Mouse (Mus musculus): Measurements from ENCODE around the gene Ganc. TPM values are rescaled to one million over a fixed set of nuclear protein-coding genes. Genes with fewer than 3 reads are reported as not detected.

Gene Ganc
- polyA plus RNA-seq, 2 experiments = 4.8 to 5.1 TPM

GRCm38 (mm10) chr2:120446373-120446772, 42.7 kb downstream of the Ganc start:
- peak overlapping the region; percentile 38 for H3K4me2 ChIP-seq (ENCODE audit: low read depth)
- peak in 1 of 3 experiments; percentile 56 for DNase-seq (ENCODE audit: low read depth in 3 of 3, low spot score in 3 of 3)
- peak overlapping the region; percentile 15 for H3K9ac ChIP-seq (replicated peaks)

DNA sequence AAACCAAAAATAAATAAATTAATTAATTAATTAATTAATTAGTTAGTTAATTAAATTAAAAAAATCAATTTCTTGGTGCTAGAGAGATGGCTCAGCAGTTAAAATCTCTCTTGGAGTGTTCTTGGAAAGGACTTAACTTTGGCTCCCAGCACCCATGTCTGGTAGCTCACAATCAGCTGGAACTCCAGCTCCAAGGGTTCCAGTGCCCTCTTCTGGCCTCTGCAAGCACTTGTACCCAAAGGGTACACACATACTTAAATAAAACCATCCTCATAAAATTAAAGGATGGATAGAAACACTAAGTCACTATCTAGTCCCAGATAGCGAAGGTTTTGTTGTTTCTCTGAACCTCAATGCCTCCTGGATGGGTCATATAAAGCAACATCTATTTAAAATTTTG, 43.6 kb downstream of the Ganc start:
- TF ChIP-seq CTCF (IDR thresholded peaks at IDR 0.05; ENCODE audit: low read depth) (peak; percentile 55), EP300 (IDR thresholded peaks at IDR 0.05; ENCODE audit: low read depth) (no peak)
- H3K4me2 ChIP-seq (ENCODE audit: low read depth) = no peak overlapping the region
- H3K27me3 ChIP-seq (ENCODE audit: control insufficient read depth, insufficient read depth, low read length) = no peaks in the 10 kb centered on the region
- no peak overlapping the region for H3K9ac ChIP-seq (replicated peaks)
- ATAC-seq (ENCODE audit: insufficient read depth) = no peak
- 68% methylated on average over 1 of the region's 1 CpGs for WGBS (ENCODE audit: insufficient replicate concordance)
- no peak overlapping the region for H3K27ac ChIP-seq
- H3K9me3 ChIP-seq (ENCODE audit: control insufficient read depth, low read length) = no peaks in the 10 kb centered on the region
- DNase-seq (ENCODE audit: low read depth in 3 of 3, low spot score in 3 of 3) = no peak
- no peak overlapping the region for H3K4me3 ChIP-seq (ENCODE audit: insufficient read depth in 1 of 2, low read depth in 2 of 2, low read length in 2 of 2)
- no peaks in the 10 kb centered on the region for H3K36me3 ChIP-seq (replicated peaks; ENCODE audit: control insufficient read depth, insufficient read depth, low read depth)
- H3K4me1 ChIP-seq (replicated peaks; ENCODE audit: control insufficient read depth in 2 of 2, insufficient read depth in 2 of 2, low read length in 1 of 2) = peaks cover 13 to 14% of the 10 kb centered on the region in 2 experiments

More at GRCm38 (mm10) chr2:120446373-120446772, 42.7 kb downstream of the Ganc start:
- TF ChIP-seq EP300 (IDR thresholded peaks at IDR 0.05; ENCODE audit: low read depth) = peak; percentile 47; the same call in 1 of the 2 replicates
- no peak for TF ChIP-seq CTCF (IDR thresholded peaks at IDR 0.05; ENCODE audit: low read depth)
- no peak overlapping the region for H3K4me3 ChIP-seq (ENCODE audit: insufficient read depth in 1 of 2, low read depth in 2 of 2, low read length in 2 of 2)
- no peaks in the 10 kb centered on the region for H3K36me3 ChIP-seq (replicated peaks; ENCODE audit: control insufficient read depth, insufficient read depth, low read depth)
- H3K4me1 ChIP-seq (replicated peaks; ENCODE audit: control insufficient read depth in 2 of 2, insufficient read depth in 2 of 2, low read length in 1 of 2) = peaks cover 13 to 14% of the 10 kb centered on the region in 2 experiments
- no peaks in the 10 kb centered on the region for H3K9me3 ChIP-seq (ENCODE audit: control insufficient read depth, low read length)
- ATAC-seq (ENCODE audit: insufficient read depth) = peak; percentile 99
- H3K27me3 ChIP-seq (ENCODE audit: control insufficient read depth, insufficient read depth, low read length) = no peaks in the 10 kb centered on the region
- WGBS (ENCODE audit: insufficient replicate concordance) = 11% methylated on average over 10 of the region's 10 CpGs
- H3K27ac ChIP-seq = peak overlapping the region; percentile 43

GRCm38 (mm10) chr2:120450724-120451123, 47.0 kb downstream of the Ganc start:
- no peak overlapping the region for H3K27ac ChIP-seq
- peaks cover 12% of the 10 kb centered on the region in 2 experiments for H3K4me1 ChIP-seq (replicated peaks; ENCODE audit: control insufficient read depth in 2 of 2, insufficient read depth in 2 of 2, low read length in 1 of 2)
- no peak for ATAC-seq (ENCODE audit: insufficient read depth)
- H3K4me2 ChIP-seq (ENCODE audit: low read depth) = no peak overlapping the region
- WGBS (ENCODE audit: insufficient replicate concordance) = 57% methylated on average over 6 of the region's 6 CpGs
- no peaks in the 10 kb centered on the region for H3K9me3 ChIP-seq (ENCODE audit: control insufficient read depth, low read length)
- DNase-seq (ENCODE audit: low read depth in 3 of 3, low spot score in 3 of 3) = no peak
- H3K27me3 ChIP-seq (ENCODE audit: control insufficient read depth, insufficient read depth, low read length) = no peaks in the 10 kb centered on the region
- H3K9ac ChIP-seq (replicated peaks) = no peak overlapping the region
- H3K36me3 ChIP-seq (replicated peaks; ENCODE audit: control insufficient read depth, insufficient read depth, low read depth) = no peaks in the 10 kb centered on the region
- no peak for TF ChIP-seq EP300 (IDR thresholded peaks at IDR 0.05; ENCODE audit: low read depth)
- TF ChIP-seq CTCF (IDR thresholded peaks at IDR 0.05; ENCODE audit: low read depth) = no peak
- H3K4me3 ChIP-seq (ENCODE audit: insufficient read depth in 1 of 2, low read depth in 2 of 2, low read length in 2 of 2) = no peak overlapping the region

- H3K4me3 ChIP-seq (ENCODE audit: insufficient read depth in 1 of 2, low read depth in 2 of 2, low read length in 2 of 2) = no peak overlapping the region
- no peak overlapping the region for H3K9ac ChIP-seq (replicated peaks)
- no peaks in the 10 kb centered on the region for H3K9me3 ChIP-seq (ENCODE audit: control insufficient read depth, low read length)
- no peaks in the 10 kb centered on the region for H3K27me3 ChIP-seq (ENCODE audit: control insufficient read depth, insufficient read depth, low read length)
- no peaks in the 10 kb centered on the region for H3K4me1 ChIP-seq (replicated peaks; ENCODE audit: control insufficient read depth in 2 of 2, insufficient read depth in 2 of 2, low read length in 1 of 2)
- 72% methylated on average over 4 of the region's 4 CpGs for WGBS (ENCODE audit: insufficient replicate concordance)
- no peak for ATAC-seq (ENCODE audit: insufficient read depth)
- no peak for TF ChIP-seq CTCF (IDR thresholded peaks at IDR 0.05; ENCODE audit: low read depth)
- TF ChIP-seq EP300 (IDR thresholded peaks at IDR 0.05; ENCODE audit: low read depth) = no peak
- no peaks in the 10 kb centered on the region for H3K36me3 ChIP-seq (replicated peaks; ENCODE audit: control insufficient read depth, insufficient read depth, low read depth)
- H3K4me2 ChIP-seq (ENCODE audit: low read depth) = no peak overlapping the region
- DNase-seq (ENCODE audit: low read depth in 3 of 3, low spot score in 3 of 3) = no peak
- no peak overlapping the region for H3K27ac ChIP-seq
Observed at GRCm38 (mm10) chr2:120452600-120452999, 48.9 kb downstream of the Ganc start.

GRCm38 (mm10) chr2:120454987-120455386, 51.3 kb downstream of the Ganc start:
- Histone ChIP-seq H3K36me3 (replicated peaks; ENCODE audit: control insufficient read depth, insufficient read depth, low read depth) (no peaks in the 10 kb centered on the region), H3K9me3 (ENCODE audit: control insufficient read depth, low read length) (no peaks in the 10 kb centered on the region), H3K4me3 (ENCODE audit: insufficient read depth in 1 of 2, low read depth in 2 of 2, low read length in 2 of 2) (no peak overlapping the region), H3K9ac (replicated peaks) (no peak overlapping the region), H3K27me3 (ENCODE audit: control insufficient read depth, insufficient read depth, low read length) (no peaks in the 10 kb centered on the region), H3K4me2 (ENCODE audit: low read depth) (no peak overlapping the region), H3K4me1 (replicated peaks; ENCODE audit: control insufficient read depth in 2 of 2, insufficient read depth in 2 of 2, low read length in 1 of 2) (no peaks in the 10 kb centered on the region), H3K27ac (no peak overlapping the region)
- ATAC-seq (ENCODE audit: insufficient read depth) (no peak), DNase-seq (ENCODE audit: low read depth in 3 of 3, low spot score in 3 of 3) (no peak)
- TF ChIP-seq CTCF (IDR thresholded peaks at IDR 0.05; ENCODE audit: low read depth) = no peak
- TF ChIP-seq EP300 (IDR thresholded peaks at IDR 0.05; ENCODE audit: low read depth) = no peak
- 44% methylated on average over 2 of the region's 2 CpGs for WGBS (ENCODE audit: insufficient replicate concordance)
